Mouse (Mus musculus) MEL (cell line): ENCODE measurements around the gene Alox5ap. TPM values are rescaled to one million over a fixed set of nuclear protein-coding genes. Genes with fewer than 3 reads are reported as not detected.

Experiments
- DNase-seq: peaks from one replicate; pipeline ENCODE4 v3.0.0; 2011; ENCODE audit warnings: low read depth, low spot score
- H3K27ac ChIP-seq: 2 replicates; pipeline ENCODE4 v1.5.1; 2012; ENCODE audit warnings: low read depth, mild to moderate bottlenecking, control low read depth, low read length, moderate library complexity; ENCODE audit not compliant: control insufficient read depth
- H3K27me3 ChIP-seq, 2 experiments: fragments of 150-350 bp in 1 of 2; sonication (generic) in 1 of 2; 2 replicates each; pipeline ENCODE4 v1.6.1; 2012; ENCODE audit warnings: low read length in 2 of 2, mild to moderate bottlenecking in 2 of 2, improper control_type of control experiment in 1 of 2, moderate library complexity in 1 of 2; ENCODE audit not compliant: insufficient read depth in 2 of 2, control insufficient read depth in 1 of 2
- H3K36me3 ChIP-seq, 2 experiments: 2 replicates each; pipeline ENCODE4 v1.6.1; 2012 to 2014; ENCODE audit warnings: low read length in 2 of 2, improper control_type of control experiment in 1 of 2, inconsistent platforms in 1 of 2, mild to moderate bottlenecking in 1 of 2; ENCODE audit not compliant: insufficient read depth in 2 of 2, control insufficient read depth in 1 of 2
- H3K4me1 ChIP-seq, 2 experiments: fragments of 150-350 bp in 1 of 2; sonication (generic) in 1 of 2; 2 replicates each; pipeline ENCODE4 v1.6.1; 2012; ENCODE audit warnings: low read length in 2 of 2, improper control_type of control experiment in 1 of 2, mild to moderate bottlenecking in 1 of 2; ENCODE audit not compliant: insufficient read depth in 2 of 2, control insufficient read depth in 1 of 2
- H3K4me3 ChIP-seq, 2 experiments: fragments of 150-350 bp in 1 of 2; sonication (generic) in 1 of 2; 2 replicates each; pipeline ENCODE4 v1.5.1; 2012; ENCODE audit warnings: low read depth in 2 of 2, low read length in 2 of 2, mild to moderate bottlenecking in 2 of 2, moderate library complexity in 2 of 2, control low read depth in 1 of 2, improper control_type of control experiment in 1 of 2; ENCODE audit not compliant: control insufficient read depth in 1 of 2, insufficient read depth in 1 of 2
- H3K79me2 ChIP-seq: 2 replicates; pipeline ENCODE4 v1.6.1; 2012; ENCODE audit warnings: mild to moderate bottlenecking, low read length, moderate library complexity; ENCODE audit not compliant: control insufficient read depth, poor library complexity, insufficient read depth
- H3K9ac ChIP-seq: 2 replicates; pipeline ENCODE4 v1.6.1; 2012; ENCODE audit warnings: low read depth, mild to moderate bottlenecking, control low read depth, low read length, moderate library complexity; ENCODE audit not compliant: control insufficient read depth, poor library complexity, severe bottlenecking
- H3K9me3 ChIP-seq: fragments of 150-350 bp; sonication (generic); replicated peaks from 2 replicates; pipeline ENCODE4 v1.6.1; 2012; ENCODE audit warnings: mild to moderate bottlenecking, low read length, improper control_type of control experiment, moderate library complexity; ENCODE audit not compliant: insufficient read depth
- BHLHE40 ChIP-seq: IDR thresholded peaks from 2 replicates; pipeline ENCODE4 v1.6.1; 2012; ENCODE audit warnings: low read depth, mild to moderate bottlenecking, inconsistent platforms, low read length, improper control_type of control experiment, borderline replicate concordance
- CHD2 ChIP-seq: IDR thresholded peaks from 2 replicates; pipeline ENCODE4 v1.6.1; 2011; ENCODE audit warnings: low read length, improper control_type of control experiment
- E2F4 ChIP-seq: IDR thresholded peaks from 2 replicates; pipeline ENCODE4 v1.6.1; 2011; ENCODE audit warnings: low read depth, low read length, improper control_type of control experiment, borderline replicate concordance
- ELF1 ChIP-seq: IDR thresholded peaks from 2 replicates; pipeline ENCODE4 v1.6.1; 2014; ENCODE audit warnings: low read depth, mild to moderate bottlenecking, inconsistent platforms, low read length, improper control_type of control experiment, moderate library complexity
- EP300 ChIP-seq, 2 experiments: IDR thresholded peaks; 2 replicates each; pipeline ENCODE4 v1.6.1; 2011; ENCODE audit warnings: improper control_type of control experiment in 2 of 2, low read length in 2 of 2, low read depth in 1 of 2, mild to moderate bottlenecking in 1 of 2
- ETS1 ChIP-seq: IDR thresholded peaks from 2 replicates; pipeline ENCODE4 v1.6.1; 2012; ENCODE audit warnings: low read depth, mild to moderate bottlenecking, inconsistent platforms, low read length, improper control_type of control experiment, moderate library complexity
- GATA1 ChIP-seq: IDR thresholded peaks from 2 replicates; pipeline ENCODE4 v1.6.1; 2011; ENCODE audit warnings: low read depth, low read length, improper control_type of control experiment
- HCFC1 ChIP-seq: IDR thresholded peaks from 2 replicates; pipeline ENCODE4 v1.6.1; 2012; ENCODE audit warnings: low read depth, mild to moderate bottlenecking, inconsistent platforms, low read length, improper control_type of control experiment, moderate library complexity
- JUND ChIP-seq: IDR thresholded peaks from 2 replicates; pipeline ENCODE4 v1.6.1; 2011; ENCODE audit warnings: low read depth, mild to moderate bottlenecking, improper control_type of control experiment, low read length
- KAT2A ChIP-seq: conservative IDR thresholded peaks from 2 replicates; pipeline ENCODE4 v1.6.1; 2012; ENCODE audit warnings: low read depth, low read length, improper control_type of control experiment, inconsistent platforms
- MAX ChIP-seq: IDR thresholded peaks from 2 replicates; pipeline ENCODE4 v1.6.1; 2011; ENCODE audit warnings: low read length, improper control_type of control experiment
- MAZ ChIP-seq: IDR thresholded peaks from 2 replicates; pipeline ENCODE4 v1.6.1; 2012; ENCODE audit warnings: low read depth, mild to moderate bottlenecking, inconsistent platforms, low read length, improper control_type of control experiment
- MXI1 ChIP-seq: IDR thresholded peaks from 2 replicates; pipeline ENCODE4 v1.6.1; 2011; ENCODE audit warnings: mild to moderate bottlenecking, low read depth, low read length, improper control_type of control experiment
- MYC ChIP-seq: IDR thresholded peaks from 2 replicates; pipeline ENCODE4 v1.6.1; 2011; ENCODE audit warnings: low read depth, mild to moderate bottlenecking, low read length, improper control_type of control experiment, moderate library complexity
- NELFE ChIP-seq: IDR thresholded peaks from 2 replicates; pipeline ENCODE4 v1.6.1; 2011; ENCODE audit warnings: low read depth, low read length, improper control_type of control experiment
- NRF1 ChIP-seq: IDR thresholded peaks from 2 replicates; pipeline ENCODE4 v1.6.1; 2014; ENCODE audit warnings: low read depth, mild to moderate bottlenecking, inconsistent platforms, low read length, improper control_type of control experiment, moderate library complexity; ENCODE audit not compliant: poor library complexity, insufficient read depth, severe bottlenecking
- POLR2A ChIP-seq, 2 experiments: IDR thresholded peaks; 2 replicates each; pipeline ENCODE4 v1.6.1; 2011 to 2012; ENCODE audit warnings: low read length in 2 of 2, mild to moderate bottlenecking in 2 of 2, control low read depth in 1 of 2, improper control_type of control experiment in 1 of 2, low read depth in 1 of 2, moderate library complexity in 1 of 2; ENCODE audit not compliant: control insufficient read depth in 1 of 2, insufficient read depth in 1 of 2, poor library complexity in 1 of 2
- POLR2AphosphoS2 ChIP-seq: IDR thresholded peaks from 2 replicates; pipeline ENCODE4 v1.6.1; 2011; ENCODE audit warnings: low read length, improper control_type of control experiment
- POLR2AphosphoS5 ChIP-seq: IDR thresholded peaks from 2 replicates; pipeline ENCODE4 v1.6.1; 2012; ENCODE audit warnings: low read depth, borderline replicate concordance, mild to moderate bottlenecking, inconsistent platforms, low read length, moderate library complexity, mixed read lengths
- RCOR1 ChIP-seq: IDR thresholded peaks from 2 replicates; pipeline ENCODE4 v1.6.1; 2012; ENCODE audit warnings: low read depth, mild to moderate bottlenecking, inconsistent platforms, low read length, improper control_type of control experiment
- SIN3A ChIP-seq: IDR thresholded peaks from 2 replicates; pipeline ENCODE4 v1.6.1; 2012; ENCODE audit warnings: low read length, improper control_type of control experiment, inconsistent platforms
- SMC3 ChIP-seq: IDR thresholded peaks from 2 replicates; pipeline ENCODE4 v1.6.1; 2011; ENCODE audit warnings: low read depth, low read length, improper control_type of control experiment
- TAL1 ChIP-seq: IDR thresholded peaks from 2 replicates; pipeline ENCODE4 v1.6.1; 2012; ENCODE audit warnings: mild to moderate bottlenecking, inconsistent platforms, low read length, moderate library complexity, mixed read lengths
- TBP ChIP-seq: IDR thresholded peaks from 2 replicates; pipeline ENCODE4 v1.8.0; 2011; ENCODE audit warnings: low read depth, low read length, improper control_type of control experiment
- TCF12 ChIP-seq: IDR thresholded peaks from 2 replicates; pipeline ENCODE4 v1.6.1; 2014; ENCODE audit warnings: low read depth, mild to moderate bottlenecking, inconsistent platforms, low read length, improper control_type of control experiment, moderate library complexity
- UBTF ChIP-seq: IDR thresholded peaks from 2 replicates; pipeline ENCODE4 v1.6.1; 2012; ENCODE audit warnings: low read depth, mild to moderate bottlenecking, inconsistent platforms, low read length, improper control_type of control experiment, moderate library complexity, borderline replicate concordance; ENCODE audit not compliant: insufficient read depth
- USF1 ChIP-seq: IDR thresholded peaks from 2 replicates; pipeline ENCODE4 v1.6.1; 2014; ENCODE audit warnings: low read depth, mild to moderate bottlenecking, inconsistent platforms, low read length, improper control_type of control experiment, moderate library complexity
- ZC3H11A ChIP-seq: IDR thresholded peaks from 2 replicates; pipeline ENCODE4 v1.6.1; 2012; ENCODE audit warnings: low read depth, mild to moderate bottlenecking, inconsistent platforms, low read length, improper control_type of control experiment
- ZMIZ1 ChIP-seq: IDR thresholded peaks from 2 replicates; pipeline ENCODE4 v1.6.1; 2012; ENCODE audit warnings: low read depth, mild to moderate bottlenecking, inconsistent platforms, low read length, improper control_type of control experiment, moderate library complexity
- ZNF384 ChIP-seq: IDR thresholded peaks from 2 replicates; pipeline ENCODE4 v1.6.1; 2012; ENCODE audit warnings: low read depth, mild to moderate bottlenecking, inconsistent platforms, low read length, improper control_type of control experiment
- polyA plus RNA-seq, 2 experiments: library from polyadenylated mRNA; stranded (reverse) in 1 of 2; unstranded in 1 of 2; fragments of >175 nt in 1 of 2; fragments of >200 nt in 1 of 2; gene quantifications; 2 replicates each; pipeline versions ENCODE4 v1.2.1 to v1.2.4; 2012; ENCODE audit warnings: low replicate concordance in 2 of 2, low read depth in 1 of 2; ENCODE audit not compliant: insufficient read length in 2 of 2, insufficient read depth in 1 of 2, missing spikeins in 1 of 2
- total RNA-seq: library from RNA; depleted of rRNA; stranded (reverse); fragments of 300-350 nt; gene quantifications from 2 replicates; pipeline ENCODE4 v1.2.3, GENCODE M21; 2012

The Alox5ap gene
- total and polyA plus RNA-seq, 3 experiments: 56.4 to 157 TPM; not detected in 1

- TF ChIP-seq USF1 (0 out of 2 replicates have a peak, but pooled peaks have one; percentile 39), RCOR1 (peak; percentile 82), MYC (peak; percentile 97), POLR2AphosphoS2 (peak; percentile 91), NELFE (peak; percentile 77), MAZ (peak; percentile 100), GATA1 (peak; percentile 97), KAT2A (no peak; the same call in 1 of the 2 replicates), MAX (peak; percentile 97), JUND (no peak), TAL1 (peak; percentile 79), SMC3 (no peak), POLR2A (IDR thresholded peaks at IDR 0.05; ENCODE audit: control insufficient read depth in 1 of 2, insufficient read depth in 1 of 2, low read depth in 1 of 2, low read length in 2 of 2, poor library complexity in 1 of 2) (peak; percentile 50 to 87; a peak in 2 of 4 replicates), SIN3A (peak; percentile 99), TCF12 (peak; percentile 87), E2F4 (no peak), ELF1 (peak; percentile 98), ETS1 (peak; percentile 98), TBP (peak; percentile 85), UBTF (no peak), EP300 (IDR thresholded peaks at IDR 0.05; ENCODE audit: low read depth in 1 of 2, low read length in 2 of 2) (peak; percentile 91 to 92), POLR2AphosphoS5 (no peak; the same call in 1 of the 2 replicates), CHD2 (peak; percentile 81; the same call in 1 of the 2 replicates), ZNF384 (no peak), HCFC1 (peak; percentile 86), NRF1 (no peak), ZC3H11A (no peak), MXI1 (peak; percentile 95), ZMIZ1 (peak; percentile 72; the same call in 1 of the 2 replicates), BHLHE40 (peak; percentile 65)
- peak; percentile 99 for DNase-seq
- no peaks in the 10 kb centered on the region for H3K27me3 ChIP-seq
- H3K27ac ChIP-seq: peak overlapping the region; percentile 96
- H3K9me3 ChIP-seq: no peaks in the 10 kb centered on the region
- H3K9ac ChIP-seq: peak overlapping the region; percentile 79
- H3K4me1 ChIP-seq: peaks cover 3 to 21% of the 10 kb centered on the region in 2 experiments; a peak in 3 of 4 replicates
- peaks cover 0 to 8% of the 10 kb centered on the region in 2 experiments; a peak in 2 of 4 replicates for H3K36me3 ChIP-seq
- H3K4me3 ChIP-seq: peak overlapping the region; percentile 41 to 61
- no peaks in the 10 kb centered on the region; the same call in 1 of the 2 replicates for H3K79me2 ChIP-seq
Observed at GRCm38 (mm10) chr5:149245965-149246470, 18.5 kb upstream of the Alox5ap start.
